Mouse (Mus musculus): ENCODE measurements around the gene Kcnj9.

Gene Kcnj9

GRCm38 (mm10) chr1:172309699-172310398 lies 19.3 kb downstream of the Kcnj9 start:
- no peak for TF ChIP-seq GATA4 (IDR thresholded peaks at IDR 0.05; ENCODE audit: insufficient replicate concordance, low read length)

- TF ChIP-seq GATA4 (IDR thresholded peaks at IDR 0.05; ENCODE audit: insufficient replicate concordance, low read length): no peak
Observed at GRCm38 (mm10) chr1:172308409-172308808, 20.7 kb downstream of the Kcnj9 start.

- no peak for TF ChIP-seq GATA4 (IDR thresholded peaks at IDR 0.05; ENCODE audit: insufficient replicate concordance, low read length)
Observed at GRCm38 (mm10) chr1:172307936-172308335, 21.2 kb downstream of the Kcnj9 start.

GRCm38 (mm10) chr1:172306885-172307284 lies 22.2 kb downstream of the Kcnj9 start:
- no peak for TF ChIP-seq GATA4 (IDR thresholded peaks at IDR 0.05; ENCODE audit: insufficient replicate concordance, low read length)

- TF ChIP-seq GATA4 (IDR thresholded peaks at IDR 0.05; ENCODE audit: insufficient replicate concordance, low read length): no peak
Observed at GRCm38 (mm10) chr1:172306196-172306595, 22.9 kb downstream of the Kcnj9 start.

- no peak for TF ChIP-seq GATA4 (IDR thresholded peaks at IDR 0.05; ENCODE audit: insufficient replicate concordance, low read length)
Observed at GRCm38 (mm10) chr1:172305635-172306034, 23.5 kb downstream of the Kcnj9 start.

DNA sequence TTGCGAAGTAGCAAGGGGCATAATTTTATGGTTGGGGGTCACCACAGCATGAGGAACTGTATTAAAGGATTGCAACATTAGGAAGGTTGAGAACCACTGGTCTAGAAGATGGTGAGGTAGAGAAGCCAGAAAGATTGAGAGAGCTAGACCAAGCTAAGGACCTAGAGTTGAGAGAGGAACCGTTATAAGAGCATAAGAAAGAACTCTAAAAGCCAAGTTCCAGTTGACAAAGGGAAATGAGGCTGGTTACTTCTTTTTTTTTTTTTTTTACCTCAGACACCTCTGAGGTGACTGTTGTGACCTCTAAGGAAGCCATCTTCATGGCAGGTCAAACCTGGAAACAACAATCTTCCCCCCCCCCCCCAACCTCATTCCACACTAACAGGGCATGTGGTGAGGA lies 24.0 kb downstream of the Kcnj9 start:
- TF ChIP-seq GATA4 (IDR thresholded peaks at IDR 0.05; ENCODE audit: insufficient replicate concordance, low read length): no peak

DNA sequence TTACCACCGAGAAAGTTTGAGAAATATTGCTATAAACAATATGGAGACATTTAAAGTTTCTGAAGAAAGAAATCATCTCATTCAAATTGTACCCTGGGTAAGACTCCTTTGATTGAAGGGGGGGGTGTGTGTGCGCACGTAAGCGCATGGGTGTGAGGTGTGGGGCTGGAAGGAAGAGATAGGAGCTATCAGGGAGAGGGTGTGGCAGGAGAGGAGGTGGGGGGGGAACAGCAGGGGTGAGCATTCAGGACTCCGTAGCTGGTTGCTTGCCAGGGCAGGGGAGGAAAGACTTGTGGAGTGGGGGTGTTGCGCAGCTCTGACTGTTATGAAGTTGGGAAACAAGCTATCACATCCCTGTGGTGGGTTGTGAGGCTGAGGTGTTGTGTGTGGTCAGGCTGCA lies 24.7 kb downstream of the Kcnj9 start:
- TF ChIP-seq GATA4 (IDR thresholded peaks at IDR 0.05; ENCODE audit: insufficient replicate concordance, low read length): no peak

DNA sequence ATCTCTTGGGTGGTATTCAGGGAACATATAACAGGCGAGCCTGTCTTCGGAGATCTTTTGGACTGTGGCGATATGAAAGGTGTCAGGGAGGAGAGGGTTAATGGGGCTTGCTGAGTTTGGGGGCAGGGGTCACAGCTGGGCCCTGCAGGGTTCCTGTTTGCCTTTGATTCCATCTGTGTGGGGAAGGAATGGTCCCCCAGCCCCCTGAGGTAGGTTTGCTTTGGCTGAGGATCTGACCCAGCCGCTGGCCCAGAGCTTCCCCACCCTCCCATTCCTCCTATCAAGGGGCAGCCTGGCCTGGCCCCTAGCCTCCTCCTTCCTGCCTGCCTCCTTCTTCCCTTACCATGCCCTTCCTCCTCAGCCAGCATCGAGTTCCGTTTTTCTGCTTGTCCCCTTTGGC lies 26.3 kb downstream of the Kcnj9 start:
- no peak for TF ChIP-seq GATA4 (IDR thresholded peaks at IDR 0.05; ENCODE audit: insufficient replicate concordance, low read length)

DNA sequence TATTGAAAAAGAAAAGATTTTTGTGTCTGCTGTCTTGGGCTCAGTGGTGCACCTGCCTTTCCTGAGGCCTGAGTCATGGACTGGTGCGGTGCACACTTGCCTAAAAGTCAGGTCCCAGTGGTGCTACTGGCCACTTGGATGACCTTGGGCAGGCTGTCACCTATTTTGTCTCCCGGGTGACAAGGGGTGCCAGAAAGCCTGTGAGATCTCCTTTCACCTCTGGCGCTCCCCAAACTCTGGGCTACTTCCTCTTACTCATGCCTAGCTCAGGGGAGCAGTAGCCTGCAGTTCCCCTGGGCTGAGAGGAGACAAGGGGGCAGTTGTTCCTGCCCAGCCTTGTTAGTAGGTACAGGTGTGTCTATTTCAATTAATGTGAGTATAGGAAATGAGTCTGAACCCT lies 26.8 kb downstream of the Kcnj9 start:
- no peak for TF ChIP-seq GATA4 (IDR thresholded peaks at IDR 0.05; ENCODE audit: insufficient replicate concordance, low read length)

DNA sequence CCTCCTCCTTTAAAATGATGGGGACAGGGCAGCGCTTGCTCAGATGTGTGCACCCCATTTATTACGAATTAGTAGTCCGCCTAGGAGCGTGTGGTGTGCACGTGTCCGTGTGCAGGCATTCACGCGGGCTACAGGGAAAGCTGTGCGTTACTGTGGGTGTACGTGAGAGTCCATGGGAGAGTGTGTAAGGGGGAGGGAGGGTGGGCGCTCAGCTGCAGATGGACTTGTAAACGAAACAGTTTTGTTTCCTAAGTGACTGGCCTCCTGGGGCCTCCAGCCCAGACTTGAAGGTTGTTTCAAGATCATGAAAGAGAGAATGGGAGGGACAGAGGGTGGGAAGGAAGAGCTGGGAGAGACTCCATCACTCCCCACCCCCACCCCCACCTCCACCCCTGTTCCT lies 27.9 kb downstream of the Kcnj9 start:
- TF ChIP-seq GATA4 (IDR thresholded peaks at IDR 0.05; ENCODE audit: insufficient replicate concordance, low read length): no peak

GRCm38 (mm10) chr1:172300247-172300646 lies 28.9 kb downstream of the Kcnj9 start:
- no peak for TF ChIP-seq GATA4 (IDR thresholded peaks at IDR 0.05; ENCODE audit: insufficient replicate concordance, low read length)

DNA sequence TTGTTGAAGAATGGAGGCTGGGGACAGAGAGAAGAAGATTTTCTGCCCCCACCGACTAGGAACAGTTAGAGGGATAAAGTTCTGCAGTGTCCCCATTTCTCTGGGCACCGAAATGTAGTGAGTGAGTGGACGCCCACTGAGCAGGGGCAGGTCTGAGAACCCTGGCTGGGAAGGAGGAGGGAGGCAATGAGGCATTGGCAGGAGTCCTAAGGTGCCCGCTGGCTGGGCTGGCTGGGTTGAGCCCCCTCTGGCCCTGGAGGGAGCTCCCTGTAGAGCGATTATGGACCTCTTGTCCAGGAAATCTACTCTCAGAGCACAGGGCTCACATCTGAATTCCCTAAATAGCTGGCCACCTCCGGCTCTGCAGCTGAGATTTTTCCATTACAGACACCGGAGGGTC lies 29.6 kb downstream of the Kcnj9 start:
- no peak for TF ChIP-seq GATA4 (IDR thresholded peaks at IDR 0.05; ENCODE audit: insufficient replicate concordance, low read length)

- no peak for TF ChIP-seq GATA4 (IDR thresholded peaks at IDR 0.05; ENCODE audit: insufficient replicate concordance, low read length)
Observed at GRCm38 (mm10) chr1:172297611-172298537, 31.2 kb downstream of the Kcnj9 start, which contains the start of gene Atp1a2. TSS of gene Atp1a2 (minus strand) at chr1:172298064.

GRCm38 (mm10) chr1:172296816-172297510 lies 32.2 kb downstream of the Kcnj9 start:
- no peak for TF ChIP-seq GATA4 (IDR thresholded peaks at IDR 0.05; ENCODE audit: insufficient replicate concordance, low read length)

All from liver, adult (tissue).